Mouse (Mus musculus) liver, embryonic 13.5 days (tissue): Measurements from ENCODE around the gene Sumf2. TPM values are rescaled to one million over a fixed set of nuclear protein-coding genes. Genes with fewer than 3 reads are reported as not detected.
"Not testable (repeated sequence)": the region's sequence is repeated elsewhere in the genome, so short reads cannot be mapped to it uniquely, and the experiment has no call there.

ENCODE experiments used
- ATAC-seq: fragments of 200-750 bp; cut with Nextera tagmentation; 2 replicates; pipeline ENCODE4 v1.8.0; 2017; ENCODE audit warnings: low read depth, mild to moderate bottlenecking, moderate number of reproducible peaks, moderate library complexity
- DNase-seq: peaks from one replicate; pipeline ENCODE4 v3.0.0; 2022
- H3K27ac ChIP-seq: fragments of 300-500 bp; sonication (generic); 2 replicates; pipeline ENCODE4 v1.5.1; 2015; ENCODE audit warnings: moderate library complexity, mild to moderate bottlenecking, inconsistent platforms
- H3K27me3 ChIP-seq: fragments of 300-500 bp; sonication (generic); 2 replicates; pipeline ENCODE4 v1.6.1; 2015; ENCODE audit warnings: mild to moderate bottlenecking, inconsistent platforms
- H3K36me3 ChIP-seq: fragments of 300-500 bp; sonication (generic); 2 replicates; pipeline ENCODE4 v1.6.1; 2015; ENCODE audit warnings: mild to moderate bottlenecking, inconsistent platforms
- H3K4me1 ChIP-seq: fragments of 300-500 bp; sonication (generic); replicated peaks from 2 replicates; pipeline ENCODE4 v1.6.1; 2015; ENCODE audit warnings: inconsistent platforms
- H3K4me2 ChIP-seq: fragments of 300-500 bp; sonication (generic); 2 replicates; pipeline ENCODE4 v1.6.1; 2015; ENCODE audit warnings: inconsistent platforms, mild to moderate bottlenecking, moderate library complexity
- H3K4me3 ChIP-seq: fragments of 300-500 bp; sonication (generic); replicated peaks from 2 replicates; pipeline ENCODE4 v1.5.1; 2015; ENCODE audit warnings: mild to moderate bottlenecking, inconsistent platforms
- H3K9ac ChIP-seq: fragments of 300-500 bp; sonication (generic); 2 replicates; pipeline ENCODE4 v1.6.1; 2015; ENCODE audit warnings: mild to moderate bottlenecking, inconsistent platforms
- H3K9me3 ChIP-seq: fragments of 300-500 bp; sonication (generic); replicated peaks from 2 replicates; pipeline ENCODE4 v1.6.1; 2016; ENCODE audit warnings: inconsistent platforms
- WGBS: fragments of 180-500 bp; shearing (Covaris S2); methylation state at CpG from one replicate; pipeline ENCODE4 v1.1.7; 2015; ENCODE audit not compliant: insufficient replicate concordance; 5-methylcytosine and 5-hydroxymethylcytosine counted together
- polyA plus RNA-seq: library from polyadenylated mRNA; unstranded; fragments of >200 nt; fragmentation: Nextera tagmentation; extraction: Ambion mirVana; gene quantifications from 2 replicates; pipeline ENCODE4 v1.2.1, GENCODE M21; 2015

Sumf2 gene
- polyA plus RNA-seq, 1 experiment from 2014 or later, result 24.9 TPM

GRCm38 (mm10) chr5:129875098-129875497 is 28.3 kb downstream of the Sumf2 start:
- Histone ChIP-seq H3K9me3 (no peaks in the 10 kb centered on the region), H3K4me3 (no peak overlapping the region), H3K4me2 (no peak overlapping the region), H3K27ac (no peak overlapping the region), H3K36me3 (peaks cover 4% of the 10 kb centered on the region; the same call in 1 of the 2 replicates), H3K27me3 (no peaks in the 10 kb centered on the region), H3K9ac (no peak overlapping the region), H3K4me1 (peaks cover 3% of the 10 kb centered on the region; the same call in 1 of the 2 replicates)
- no peak for ATAC-seq
- 65% methylated on average over 11 of the region's 11 CpGs for WGBS
- no peak for DNase-seq

- no peak overlapping the region for H3K4me2 ChIP-seq
- H3K27ac ChIP-seq, result no peak overlapping the region
- peaks cover 29% of the 10 kb centered on the region for H3K36me3 ChIP-seq
- ATAC-seq (no peak), DNase-seq (no peak)
- H3K4me3 ChIP-seq, result no peak overlapping the region
- no peaks in the 10 kb centered on the region for H3K27me3 ChIP-seq
- 49% methylated on average over 9 of the region's 9 CpGs for WGBS
- peaks cover 3% of the 10 kb centered on the region; the same call in 1 of the 2 replicates for H3K4me1 ChIP-seq
- no peak overlapping the region for H3K9ac ChIP-seq
- H3K9me3 ChIP-seq, result no peaks in the 10 kb centered on the region
Observed at GRCm38 (mm10) chr5:129877731-129878455, 31.1 kb downstream of the Sumf2 start.

DNA sequence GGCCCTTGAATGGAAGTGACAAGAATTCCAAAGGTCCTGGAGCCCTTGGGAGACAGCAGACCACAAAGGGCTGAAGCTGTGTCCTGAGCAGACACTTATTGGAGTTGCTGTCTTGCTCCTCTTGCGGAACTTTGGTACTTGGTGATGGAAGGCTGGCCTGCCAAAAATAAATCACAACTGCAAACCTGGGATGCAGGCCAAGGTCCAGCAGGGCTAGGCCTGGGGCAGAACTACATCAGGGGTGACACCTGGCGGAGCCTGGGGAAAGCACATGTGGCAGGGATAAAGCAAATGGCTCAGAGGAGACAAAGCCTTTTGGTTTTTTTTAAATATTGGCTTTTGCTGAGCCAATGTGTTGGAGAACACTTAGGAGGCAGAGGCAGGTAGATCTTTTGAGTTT is 32.2 kb downstream of the Sumf2 start:
- peaks cover 3% of the 10 kb centered on the region; the same call in 1 of the 2 replicates for H3K4me1 ChIP-seq
- WGBS, result 62% methylated on average over 2 of the region's 2 CpGs
- H3K4me2 ChIP-seq, result no peak overlapping the region
- no peak overlapping the region for H3K4me3 ChIP-seq
- peaks cover 36% of the 10 kb centered on the region for H3K36me3 ChIP-seq
- H3K9ac ChIP-seq, result no peak overlapping the region
- DNase-seq (no peak), ATAC-seq (0 out of 2 replicates have a peak, but pooled peaks have one; percentile 25)
- no peaks in the 10 kb centered on the region for H3K27me3 ChIP-seq
- H3K9me3 ChIP-seq, result no peaks in the 10 kb centered on the region
- no peak overlapping the region for H3K27ac ChIP-seq

DNA sequence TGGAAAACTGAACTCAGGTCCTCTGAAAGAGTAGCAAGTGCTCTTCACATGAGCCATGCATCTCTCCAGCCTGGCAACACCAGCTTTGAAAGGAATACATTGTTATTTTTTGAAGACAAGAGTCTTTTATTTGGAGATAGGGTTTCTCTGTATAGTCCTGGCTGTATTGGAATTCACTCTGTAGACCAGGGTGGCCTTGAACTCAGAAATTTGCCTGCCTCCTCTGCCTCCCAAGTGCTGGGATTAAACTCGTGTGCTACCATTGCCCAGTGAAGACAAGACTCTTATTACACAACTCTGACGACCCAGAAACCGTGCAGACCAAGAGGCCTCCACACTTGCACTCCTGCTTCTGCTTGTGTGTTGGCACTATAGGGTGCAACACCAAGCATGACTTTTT is 33.1 kb downstream of the Sumf2 start:
- DNase-seq (no peak), ATAC-seq (no peak)
- Histone ChIP-seq H3K36me3 (peaks cover 45% of the 10 kb centered on the region), H3K4me1 (peaks cover 8% of the 10 kb centered on the region), H3K27me3 (no peaks in the 10 kb centered on the region), H3K4me3 (no peak overlapping the region), H3K9ac (no peak overlapping the region), H3K27ac (no peak overlapping the region), H3K4me2 (no peak overlapping the region), H3K9me3 (no peaks in the 10 kb centered on the region)
- 55% methylated on average over 3 of the region's 3 CpGs for WGBS

DNA sequence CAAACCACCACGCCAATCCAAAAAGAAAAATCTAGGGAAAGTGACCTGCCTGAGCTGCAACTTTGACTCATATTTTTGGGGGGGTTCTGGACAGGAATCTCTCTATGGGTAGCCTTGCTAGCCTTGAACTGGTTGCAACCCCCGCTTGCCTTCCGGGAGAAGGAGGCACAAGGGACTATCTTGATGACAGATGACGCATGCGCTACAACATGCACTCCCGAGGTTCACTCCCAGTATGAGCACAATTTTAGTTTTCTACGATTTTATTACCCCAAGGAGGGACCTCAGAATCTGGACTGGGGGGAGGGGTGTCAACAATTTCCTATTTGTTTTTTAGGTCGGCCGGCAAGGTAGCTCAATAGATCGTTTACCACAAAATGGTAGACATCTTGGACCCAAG is 39.5 kb downstream of the Sumf2 start:
- Histone ChIP-seq H3K36me3 (peaks cover 37% of the 10 kb centered on the region), H3K9me3 (no peaks in the 10 kb centered on the region), H3K4me3 (peak overlapping the region; percentile 89), H3K9ac (peak overlapping the region; percentile 94), H3K4me2 (peak overlapping the region; percentile 84), H3K27me3 (no peaks in the 10 kb centered on the region), H3K27ac (peak overlapping the region; percentile 98), H3K4me1 (peaks cover 21% of the 10 kb centered on the region)
- WGBS, result 6% methylated on average over 10 of the region's 10 CpGs
- no peak for ATAC-seq
- DNase-seq, result peak; percentile 59

DNA sequence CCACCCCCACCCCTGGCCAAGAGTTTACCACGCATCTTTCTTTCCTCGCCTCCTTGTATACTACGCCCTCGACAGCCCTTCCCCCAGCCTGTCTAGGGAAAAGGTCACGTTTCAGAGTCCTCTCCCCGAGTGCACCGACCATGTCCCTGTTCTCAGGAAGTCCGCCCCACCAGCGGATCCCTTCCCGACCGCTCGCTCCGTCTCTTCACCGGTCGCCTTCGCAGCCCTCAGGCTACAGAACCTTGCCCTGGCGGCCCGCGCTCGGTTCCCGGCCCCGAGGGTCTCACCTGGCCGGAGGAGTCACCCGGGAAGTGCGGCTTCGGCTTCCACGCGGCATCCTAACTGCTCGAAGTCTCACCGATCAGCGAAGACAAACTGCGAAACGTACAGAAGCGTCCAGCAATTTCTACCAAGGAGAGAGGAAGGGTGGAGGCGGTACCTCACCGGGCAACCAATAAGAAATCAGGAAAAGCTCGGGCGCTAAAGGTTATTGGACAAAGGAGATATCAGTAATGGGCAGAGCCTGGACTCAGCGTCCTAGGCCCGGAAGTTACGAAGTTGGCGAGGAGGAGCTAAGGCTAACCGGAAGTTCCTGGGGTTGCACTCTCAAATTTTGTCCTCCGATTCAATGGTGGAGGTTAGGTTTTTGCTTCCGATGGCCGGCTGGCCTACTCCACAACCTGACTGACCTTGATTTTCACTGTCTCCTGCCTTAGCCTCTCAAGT is 40.3 kb downstream of the Sumf2 start, which contains the start of gene Chchd2:
TSS of gene Chchd2 (minus strand) at position 560 of the 726 bp plus-strand sequence.
- DNase-seq (peak; percentile 95), ATAC-seq (peak; percentile 99)
- Histone ChIP-seq H3K27me3 (no peaks in the 10 kb centered on the region), H3K9me3 (no peaks in the 10 kb centered on the region), H3K9ac (peak within 1 kb of the TSS; percentile 94), H3K36me3 (peaks cover 29% of the 10 kb centered on the region), H3K4me1 (peaks cover 21% of the 10 kb centered on the region), H3K4me2 (peak within 1 kb of the TSS; percentile 84), H3K4me3 (peak within 1 kb of the TSS; percentile 89), H3K27ac (peak within 1 kb of the TSS; percentile 98)
- 0% methylated on average over 46 of the region's 46 CpGs for whole genome bisulfite sequencing

DNA sequence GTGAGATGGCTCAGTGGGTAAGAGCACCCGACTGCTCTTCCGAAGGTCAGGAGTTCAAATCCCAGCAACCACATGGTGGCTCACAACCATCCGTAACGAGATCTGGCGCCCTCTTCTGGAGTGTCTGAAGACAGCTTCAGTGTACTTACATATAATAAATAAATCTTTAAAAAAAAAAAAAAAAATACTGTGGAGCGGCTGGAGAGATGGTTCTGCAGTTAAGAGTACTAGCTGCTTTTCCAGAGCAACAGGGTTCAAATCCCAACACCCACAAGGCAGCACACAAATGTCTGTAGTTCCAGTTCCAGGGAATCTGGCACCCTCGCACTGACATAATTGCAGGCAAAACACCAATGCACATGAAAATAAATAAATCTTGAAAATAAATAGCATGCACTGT is 43.6 kb downstream of the Sumf2 start:
- H3K4me2 ChIP-seq, H3K9me3 ChIP-seq, H3K36me3 ChIP-seq, H3K27ac ChIP-seq, H3K4me3 ChIP-seq, DNase-seq, H3K27me3 ChIP-seq, H3K9ac ChIP-seq, ATAC-seq: not testable (repeated sequence)
- peaks cover 15% of the 10 kb centered on the region for H3K4me1 ChIP-seq
- WGBS, result 69% methylated on average over 7 of the region's 7 CpGs

DNA sequence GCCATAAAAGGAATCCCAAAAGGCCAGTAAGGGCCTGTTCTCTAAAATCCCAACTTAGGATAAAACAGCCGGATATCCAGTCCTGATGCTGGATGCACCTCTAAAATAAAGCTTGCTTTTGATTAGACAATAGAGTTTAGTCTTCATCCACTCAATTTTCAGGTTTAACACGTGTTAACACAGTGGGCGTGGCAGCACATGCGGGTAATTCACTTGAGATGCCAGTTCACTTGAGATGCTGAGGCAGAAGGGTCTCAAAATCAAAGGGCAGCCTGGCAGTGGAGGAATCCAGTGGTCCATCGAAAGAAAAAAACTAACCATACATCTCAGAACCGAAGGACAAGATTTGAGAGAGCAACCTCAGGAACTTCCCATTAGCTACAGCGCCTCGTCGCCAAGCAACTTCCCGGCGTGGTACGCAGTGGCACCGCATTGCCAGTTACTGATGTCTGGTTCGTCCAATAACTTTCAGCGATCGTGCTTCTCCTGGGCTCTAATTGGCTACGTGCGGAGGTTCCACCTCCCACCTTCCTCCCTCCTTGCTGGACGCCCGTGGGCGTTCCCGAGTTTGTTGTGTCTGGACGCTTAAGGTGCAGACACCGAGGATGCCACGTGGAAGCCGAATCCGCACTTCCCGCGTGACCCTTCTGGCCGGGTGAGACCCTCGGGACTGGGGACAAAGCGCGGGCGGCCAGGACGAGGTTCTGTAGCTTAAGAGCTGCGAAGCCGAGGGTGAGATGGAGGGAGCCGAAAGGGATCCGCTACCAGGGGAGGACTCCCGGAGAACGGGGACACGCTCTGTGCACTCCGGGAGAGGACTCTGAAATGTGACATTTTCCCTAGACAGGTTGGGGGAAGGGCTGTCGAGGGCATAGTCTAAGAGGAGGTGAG is 48.7 kb downstream of the Sumf2 start, which contains the start of gene Zbed5:
TSS of gene Zbed5 (plus strand) at position 526 of the 891 bp plus-strand sequence.
- Histone ChIP-seq H3K36me3 (no peaks in the 10 kb centered on the region), H3K4me3 (peak within 1 kb of the TSS; percentile 63), H3K9me3 (no peaks in the 10 kb centered on the region), H3K27me3 (no peaks in the 10 kb centered on the region), H3K4me2 (peak within 1 kb of the TSS; percentile 93), H3K27ac (no peak within 1 kb of the TSS), H3K4me1 (peaks cover 15% of the 10 kb centered on the region), H3K9ac (peak within 1 kb of the TSS; percentile 66)
- WGBS, result 3% methylated on average over 44 of the region's 44 CpGs
- ATAC-seq (peak; percentile 99), DNase-seq (peak; percentile 89)

- Histone ChIP-seq H3K36me3 (no peaks in the 10 kb centered on the region), H3K27me3 (no peaks in the 10 kb centered on the region), H3K27ac (no peak within 1 kb of the TSS), H3K4me3 (no peak within 1 kb of the TSS), H3K9me3 (no peaks in the 10 kb centered on the region), H3K9ac (no peak within 1 kb of the TSS), H3K4me2 (no peak within 1 kb of the TSS), H3K4me1 (peaks cover 15% of the 10 kb centered on the region)
- DNase-seq (no peak), ATAC-seq (no peak)
- WGBS, result 90% methylated on average over 1 of the region's 1 CpGs
Observed at GRCm38 (mm10) chr5:129898449-129898848, 51.7 kb downstream of the Sumf2 start, which contains the start of gene Phkg1. Gene Phkg1, minus strand, starts transcription at chr5:129898549.

DNA sequence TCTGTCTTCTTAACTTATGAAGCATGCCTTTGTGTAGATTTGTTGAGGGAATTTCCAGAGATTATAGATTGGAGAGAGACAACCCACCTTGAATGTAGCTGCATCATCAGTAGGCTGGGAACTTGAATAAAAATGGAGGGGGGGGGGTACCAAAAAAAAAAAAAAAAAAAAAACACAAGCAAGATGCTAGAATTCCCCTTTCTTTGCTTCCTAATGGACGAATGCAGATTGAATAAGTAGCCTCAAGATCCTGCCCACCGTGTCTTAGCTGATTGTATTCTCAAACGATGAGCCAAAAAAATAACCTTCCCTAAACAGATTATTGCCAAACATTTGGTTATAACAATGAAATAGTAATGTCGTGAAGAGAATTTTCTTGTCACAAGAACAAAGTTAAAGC is 61.0 kb downstream of the Sumf2 start:
- no peaks in the 10 kb centered on the region for H3K9me3 ChIP-seq
- DNase-seq (no peak), ATAC-seq (no peak)
- H3K27me3 ChIP-seq, result peaks cover 10% of the 10 kb centered on the region
- H3K4me1 ChIP-seq, result peaks cover 28% of the 10 kb centered on the region
- H3K9ac ChIP-seq, result no peak overlapping the region
- H3K27ac ChIP-seq, result no peak overlapping the region
- no peaks in the 10 kb centered on the region for H3K36me3 ChIP-seq
- peak overlapping the region; percentile 76 for H3K4me3 ChIP-seq
- 21% methylated on average over 4 of the region's 4 CpGs for WGBS
- H3K4me2 ChIP-seq, result peak overlapping the region; percentile 98
